Mouse (Mus musculus) B cell, adult 2 months (primary cell): ENCODE results near the gene Runx2.

Experiments used
- DNase-seq, 2 experiments: peaks; one replicate each; pipeline ENCODE4 v3.0.0; 2022

Gene Runx2

GRCm38 (mm10) chr17:44455681-44456600 lies 358.7 kb downstream of the Runx2 start:
- DNase-seq: peak; percentile 42 to 51

- DNase-seq: no peak
Measured at GRCm38 (mm10) chr17:44449915-44450471, 364.6 kb downstream of the Runx2 start.
